Mouse (Mus musculus) hindbrain, postnatal 0 days (tissue): ENCODE measurements at regions not wholly inside any gene's neighbourhood (a gene's known extent, or its start where the extent isn't known, plus 50 kb on each side); places are given as distances from the start of the nearest gene placed in this dataset.

Experiments
- ATAC-seq: fragments of 200-750 bp; cut with Nextera tagmentation; 2 replicates; pipeline ENCODE4 v1.8.0; 2017; ENCODE audit warnings: mild to moderate bottlenecking, moderate TSS enrichment, moderate library complexity
- DNase-seq: peaks from one replicate; pipeline ENCODE4 v3.0.0-alpha.2; 2015; ENCODE audit warnings: low spot score
- H3K27ac ChIP-seq: fragments of 300-500 bp; sonication (generic); 2 replicates; pipeline ENCODE4 v1.5.1; 2014; ENCODE audit warnings: mild to moderate bottlenecking
- H3K27me3 ChIP-seq: fragments of 300-500 bp; sonication (generic); 2 replicates; pipeline ENCODE4 v1.6.1; 2014; ENCODE audit warnings: low read length, mixed read lengths; ENCODE audit not compliant: insufficient read depth
- H3K36me3 ChIP-seq: fragments of 300-500 bp; sonication (generic); 2 replicates; pipeline ENCODE4 v1.6.1; 2014; ENCODE audit warnings: low read length, mixed read lengths; ENCODE audit not compliant: insufficient read depth
- H3K4me1 ChIP-seq: fragments of 300-500 bp; sonication (generic); 2 replicates; pipeline ENCODE4 v1.6.1; 2014; ENCODE audit warnings: antibody characterized with exemption, low read length, mixed read lengths; ENCODE audit not compliant: insufficient read depth
- H3K4me2 ChIP-seq: fragments of 300-500 bp; sonication (generic); 2 replicates; pipeline ENCODE4 v1.6.1; 2014; ENCODE audit warnings: low read depth, mild to moderate bottlenecking, low read length, moderate library complexity, mixed read lengths
- H3K4me3 ChIP-seq: fragments of 300-500 bp; sonication (generic); 2 replicates; pipeline ENCODE4 v1.5.1; 2014; ENCODE audit warnings: low read length
- H3K9ac ChIP-seq: fragments of 300-500 bp; sonication (generic); replicated peaks from 2 replicates; pipeline ENCODE4 v1.6.1; 2014; ENCODE audit warnings: mild to moderate bottlenecking, low read length, moderate library complexity, mixed read lengths
- H3K9me3 ChIP-seq: fragments of 300-500 bp; sonication (generic); 2 replicates; pipeline ENCODE4 v1.6.1; 2016; ENCODE audit warnings: low read length, mixed read lengths
- CTCF ChIP-seq: IDR thresholded peaks from 2 replicates; pipeline ENCODE4 v1.5.1; 2016; ENCODE audit warnings: antibody characterized with exemption, control low read depth, low read depth
- WGBS: fragments of 180-500 bp; shearing (Covaris S2); extraction: QIAGEN DNeasy Blood & Tissue Kit; methylation state at CpG from one replicate; pipeline ENCODE4 v1.1.7; 2014; 5-methylcytosine and 5-hydroxymethylcytosine counted together

- DNase-seq (peak; percentile 32), ATAC-seq (peak; percentile 83)
- no peaks in the 10 kb centered on the region for H3K36me3 ChIP-seq
- H3K27ac ChIP-seq, result no peak overlapping the region
- no peaks in the 10 kb centered on the region for H3K27me3 ChIP-seq
- H3K9ac ChIP-seq, result no peak overlapping the region
- no peak overlapping the region for H3K4me2 ChIP-seq
- WGBS, result 8% methylated on average over 4 of the region's 4 CpGs
- no peaks in the 10 kb centered on the region for H3K4me1 ChIP-seq
- no peak for TF ChIP-seq CTCF
- H3K9me3 ChIP-seq, result no peaks in the 10 kb centered on the region
- no peak overlapping the region for H3K4me3 ChIP-seq
Measured at GRCm38 (mm10) chr14:114587367-114588064, 504.5 kb upstream of the Gpc5 start.

GRCm38 (mm10) chr14:114609296-114609695, 482.7 kb upstream of the Gpc5 start:
- WGBS, result 55% methylated on average over 4 of the region's 4 CpGs
- no peak overlapping the region for H3K4me2 ChIP-seq
- no peak for DNase-seq
- no peak overlapping the region for H3K4me3 ChIP-seq
- H3K4me1 ChIP-seq, result no peaks in the 10 kb centered on the region
- H3K27ac ChIP-seq, result no peak overlapping the region
- ATAC-seq, result no peak
- no peak for TF ChIP-seq CTCF
- H3K9ac ChIP-seq, result no peak overlapping the region
- H3K9me3 ChIP-seq, result no peaks in the 10 kb centered on the region
- H3K36me3 ChIP-seq, result no peaks in the 10 kb centered on the region
- no peaks in the 10 kb centered on the region for H3K27me3 ChIP-seq

GRCm38 (mm10) chr14:114612400-114612799, 479.6 kb upstream of the Gpc5 start:
- no peak for DNase-seq

GRCm38 (mm10) chr14:114656636-114657035, 435.4 kb upstream of the Gpc5 start:
- ATAC-seq (no peak), DNase-seq (no peak)
- no peak for TF ChIP-seq CTCF
- no peaks in the 10 kb centered on the region for H3K9me3 ChIP-seq
- no peak overlapping the region for H3K27ac ChIP-seq
- WGBS, result 56% methylated on average over 1 of the region's 1 CpGs
- no peak overlapping the region for H3K4me3 ChIP-seq
- H3K4me1 ChIP-seq, result no peaks in the 10 kb centered on the region
- no peak overlapping the region for H3K4me2 ChIP-seq
- no peaks in the 10 kb centered on the region for H3K36me3 ChIP-seq
- H3K9ac ChIP-seq, result no peak overlapping the region
- no peaks in the 10 kb centered on the region for H3K27me3 ChIP-seq

More at GRCm38 (mm10) chr14:114612400-114612799, 479.6 kb upstream of the Gpc5 start:
- Histone ChIP-seq H3K36me3 (no peaks in the 10 kb centered on the region), H3K27me3 (no peaks in the 10 kb centered on the region), H3K4me2 (no peak overlapping the region), H3K9ac (no peak overlapping the region), H3K9me3 (no peaks in the 10 kb centered on the region), H3K4me3 (no peak overlapping the region), H3K27ac (no peak overlapping the region), H3K4me1 (no peaks in the 10 kb centered on the region)
- no peak for TF ChIP-seq CTCF
- no peak for ATAC-seq
- 49% methylated on average over 1 of the region's 1 CpGs for WGBS

GRCm38 (mm10) chr14:114662028-114662427, 430.0 kb upstream of the Gpc5 start:
- Histone ChIP-seq H3K36me3 (no peaks in the 10 kb centered on the region), H3K27me3 (no peaks in the 10 kb centered on the region), H3K9ac (no peak overlapping the region), H3K4me1 (no peaks in the 10 kb centered on the region), H3K27ac (no peak overlapping the region), H3K9me3 (no peaks in the 10 kb centered on the region), H3K4me2 (no peak overlapping the region), H3K4me3 (no peak overlapping the region)
- no peak for TF ChIP-seq CTCF
- DNase-seq (no peak), ATAC-seq (no peak)
- 76% methylated on average over 2 of the region's 2 CpGs for WGBS

- no peak overlapping the region for H3K4me3 ChIP-seq
- peak; percentile 17 for DNase-seq
- 58% methylated on average over 1 of the region's 1 CpGs for WGBS
- H3K27me3 ChIP-seq, result no peaks in the 10 kb centered on the region
- peak; percentile 31 for TF ChIP-seq CTCF
- no peaks in the 10 kb centered on the region for H3K9me3 ChIP-seq
- no peaks in the 10 kb centered on the region for H3K4me1 ChIP-seq
- no peak overlapping the region for H3K9ac ChIP-seq
- no peak for ATAC-seq
- H3K4me2 ChIP-seq, result no peak overlapping the region
- no peaks in the 10 kb centered on the region for H3K36me3 ChIP-seq
- H3K27ac ChIP-seq, result no peak overlapping the region
Measured at GRCm38 (mm10) chr14:114685133-114685532, 406.9 kb upstream of the Gpc5 start.

- no peak overlapping the region for H3K27ac ChIP-seq
- WGBS, result 66% methylated on average over 1 of the region's 1 CpGs
- ATAC-seq (no peak), DNase-seq (no peak)
- H3K27me3 ChIP-seq, result no peaks in the 10 kb centered on the region
- no peak overlapping the region for H3K4me2 ChIP-seq
- no peaks in the 10 kb centered on the region for H3K9me3 ChIP-seq
- no peak for TF ChIP-seq CTCF
- H3K9ac ChIP-seq, result no peak overlapping the region
- H3K36me3 ChIP-seq, result no peaks in the 10 kb centered on the region
- H3K4me3 ChIP-seq, result no peak overlapping the region
- no peaks in the 10 kb centered on the region for H3K4me1 ChIP-seq
Measured at GRCm38 (mm10) chr14:114694930-114695329, 397.1 kb upstream of the Gpc5 start.
